Mouse (Mus musculus) forebrain, embryonic 10.5 days (tissue): ENCODE data around the gene Slc8b1. TPM values are rescaled to one million over a fixed set of nuclear protein-coding genes. Genes with fewer than 3 reads are reported as not detected.

Source experiments
- DNase-seq: peaks from one replicate; pipeline ENCODE4 v3.0.0-alpha.2; 2017; ENCODE audit warnings: low spot score; ENCODE audit errors: extremely low spot score
- H3K27ac ChIP-seq: fragments of 300-500 bp; sonication (generic); 2 replicates; pipeline ENCODE4 v1.5.1; 2016; ENCODE audit warnings: mild to moderate bottlenecking
- H3K27me3 ChIP-seq: fragments of 300-500 bp; sonication (generic); 2 replicates; pipeline ENCODE4 v1.6.1; 2016; ENCODE audit warnings: mild to moderate bottlenecking; ENCODE audit not compliant: poor library complexity, severe bottlenecking
- H3K36me3 ChIP-seq: fragments of 300-500 bp; sonication (generic); replicated peaks from 2 replicates; pipeline ENCODE4 v1.6.1; 2016; ENCODE audit warnings: mild to moderate bottlenecking, moderate library complexity
- H3K4me1 ChIP-seq: fragments of 300-500 bp; sonication (generic); 2 replicates; pipeline ENCODE4 v1.6.1; 2016
- H3K4me3 ChIP-seq: fragments of 300-500 bp; sonication (generic); 2 replicates; pipeline ENCODE4 v1.5.1; 2016; ENCODE audit warnings: mild to moderate bottlenecking, moderate library complexity
- H3K9me3 ChIP-seq: fragments of 300-500 bp; sonication (generic); 2 replicates; pipeline ENCODE4 v1.6.1; 2016; ENCODE audit warnings: mild to moderate bottlenecking, moderate library complexity
- WGBS: fragments of 180-500 bp; shearing (Covaris S2); methylation state at CpG from one replicate; pipeline ENCODE4 v1.1.7; 2016; 5-methylcytosine and 5-hydroxymethylcytosine counted together
- polyA plus RNA-seq: library from polyadenylated mRNA; unstranded; fragments of >200 nt; fragmentation: Nextera tagmentation; extraction: Ambion mirVana; gene quantifications from 2 replicates; pipeline ENCODE4 v1.2.1, GENCODE M21; 2016

Gene Slc8b1
- polyA plus RNA-seq, 1 experiment from 2014 or later, result 4.4 TPM

DNA sequence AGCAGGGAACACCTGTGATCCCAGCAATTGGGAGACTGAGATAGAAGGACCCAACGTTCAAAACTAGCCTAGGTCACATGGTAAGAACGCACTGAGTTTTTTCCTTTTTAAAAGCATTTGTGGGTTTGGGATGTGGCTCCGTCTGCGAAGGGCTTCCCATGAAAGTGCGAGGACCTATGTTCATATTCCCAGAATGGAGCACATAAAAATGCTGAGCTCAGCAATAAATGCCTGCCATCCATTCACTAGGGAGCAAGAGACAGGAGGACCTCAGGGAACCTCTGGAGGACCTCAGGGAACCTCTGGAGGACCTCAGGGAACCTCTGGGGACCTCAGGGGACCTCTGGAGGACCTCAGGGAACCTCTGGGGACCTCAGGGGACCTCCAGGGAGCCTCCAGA, 33.0 kb upstream of the Slc8b1 start:
- Histone ChIP-seq H3K27me3 (peaks cover 18% of the 10 kb centered on the region; the same call in 1 of the 2 replicates), H3K27ac (no peak overlapping the region), H3K4me3 (no peak overlapping the region), H3K9me3 (no peaks in the 10 kb centered on the region), H3K36me3 (no peaks in the 10 kb centered on the region), H3K4me1 (peaks cover 16% of the 10 kb centered on the region)
- 92% methylated on average over 5 of the region's 5 CpGs for WGBS
- DNase-seq, result no peak

DNA sequence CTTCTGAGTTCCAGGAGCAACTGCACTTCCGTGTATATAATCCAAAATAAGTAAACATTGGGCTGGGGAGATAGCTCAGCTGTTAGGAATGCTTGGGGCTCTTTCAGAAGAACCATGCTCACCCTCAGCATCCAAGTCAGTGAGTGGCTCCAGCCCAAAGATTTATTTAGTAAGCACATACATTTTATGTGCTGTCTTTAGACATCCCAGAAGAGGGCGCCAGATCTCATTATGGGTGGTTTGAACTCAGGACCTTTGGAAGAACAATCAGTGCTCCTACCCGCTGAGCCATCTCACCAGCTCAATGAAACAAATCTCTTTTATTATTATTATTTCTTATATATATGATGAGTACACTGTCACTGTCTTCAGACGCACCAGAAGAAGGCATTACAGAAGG, 31.4 kb upstream of the Slc8b1 start:
- peaks cover 16% of the 10 kb centered on the region for H3K4me1 ChIP-seq
- peaks cover 11% of the 10 kb centered on the region for H3K36me3 ChIP-seq
- DNase-seq, result no peak
- H3K9me3 ChIP-seq, result no peaks in the 10 kb centered on the region
- H3K27me3 ChIP-seq, result peaks cover 18% of the 10 kb centered on the region; the same call in 1 of the 2 replicates
- H3K4me3 ChIP-seq, result no peak overlapping the region
- H3K27ac ChIP-seq, result no peak overlapping the region
- WGBS, result 72% methylated on average over 4 of the region's 4 CpGs

DNA sequence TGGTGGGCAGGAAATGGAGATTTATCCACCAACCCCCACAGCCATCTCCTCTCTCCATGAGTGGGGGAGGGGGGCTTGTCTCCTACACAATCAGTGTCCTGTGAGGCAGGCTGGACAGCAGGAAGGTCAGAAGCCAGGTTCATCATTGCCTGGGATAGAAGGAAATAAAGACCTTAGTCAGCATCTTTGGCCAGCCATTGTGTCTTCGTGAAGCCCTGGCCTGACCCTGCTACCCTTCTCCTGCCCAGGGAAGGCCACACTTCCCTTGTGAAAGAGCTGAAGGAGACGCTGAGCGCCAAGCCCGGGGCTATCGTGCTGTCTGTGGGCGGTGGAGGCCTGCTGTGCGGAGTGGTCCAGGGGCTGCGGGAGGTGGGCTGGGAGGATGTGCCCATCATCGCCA, 29.8 kb upstream of the Slc8b1 start:
- Histone ChIP-seq H3K36me3 (peaks cover 28% of the 10 kb centered on the region), H3K27me3 (peaks cover 13% of the 10 kb centered on the region; the same call in 1 of the 2 replicates), H3K4me3 (no peak overlapping the region), H3K4me1 (peaks cover 12% of the 10 kb centered on the region), H3K27ac (no peak overlapping the region), H3K9me3 (no peaks in the 10 kb centered on the region)
- WGBS, result 79% methylated on average over 9 of the region's 9 CpGs
- no peak for DNase-seq

DNA sequence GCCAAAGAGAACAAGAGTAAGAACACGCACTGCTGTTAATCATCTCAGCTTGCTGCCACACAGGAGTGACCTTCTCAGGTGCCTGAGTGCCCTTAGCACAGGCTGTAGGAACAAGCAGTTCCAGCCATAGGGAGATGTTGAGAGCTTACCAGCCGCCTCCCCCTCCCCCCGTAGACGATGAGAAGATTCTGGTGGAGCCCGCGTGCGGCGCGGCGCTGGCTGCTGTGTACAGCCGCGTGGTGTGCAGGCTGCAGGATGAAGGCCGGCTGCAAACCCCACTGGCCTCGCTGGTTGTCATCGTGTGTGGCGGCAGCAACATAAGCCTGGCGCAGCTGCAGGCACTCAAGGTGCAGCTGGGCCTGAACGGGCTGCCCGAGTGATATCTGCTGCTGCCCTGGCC, 27.6 kb upstream of the Slc8b1 start:
- Histone ChIP-seq H3K36me3 (peaks cover 50% of the 10 kb centered on the region), H3K27me3 (no peaks in the 10 kb centered on the region), H3K27ac (no peak overlapping the region), H3K9me3 (no peaks in the 10 kb centered on the region), H3K4me1 (peaks cover 8% of the 10 kb centered on the region), H3K4me3 (no peak overlapping the region)
- WGBS, result 89% methylated on average over 19 of the region's 19 CpGs
- no peak for DNase-seq

DNA sequence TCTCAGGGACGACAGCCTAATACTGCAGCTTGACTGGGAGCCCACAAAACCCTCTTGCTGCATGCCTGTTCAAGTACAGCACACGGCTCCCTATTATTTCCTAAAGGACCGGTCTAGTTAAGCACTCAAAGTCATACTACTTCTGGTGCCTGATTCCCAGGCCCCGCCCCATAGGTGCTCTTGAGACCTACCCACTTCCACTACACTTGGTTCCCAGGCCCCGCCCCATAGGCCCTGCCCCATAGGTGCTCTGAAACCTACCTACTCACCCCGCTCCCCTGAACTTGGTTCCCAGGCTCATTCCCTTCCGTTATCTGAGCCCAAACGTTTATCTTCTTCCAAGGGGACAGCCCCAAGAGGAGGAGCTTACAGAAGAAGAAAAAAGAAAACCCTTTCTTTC, 23.1 kb upstream of the Slc8b1 start:
- Histone ChIP-seq H3K9me3 (no peaks in the 10 kb centered on the region), H3K27me3 (no peaks in the 10 kb centered on the region), H3K4me1 (no peaks in the 10 kb centered on the region), H3K4me3 (no peak overlapping the region), H3K36me3 (peaks cover 78% of the 10 kb centered on the region), H3K27ac (no peak overlapping the region)
- DNase-seq, result no peak
- 92% methylated on average over 8 of the region's 8 CpGs for WGBS

DNA sequence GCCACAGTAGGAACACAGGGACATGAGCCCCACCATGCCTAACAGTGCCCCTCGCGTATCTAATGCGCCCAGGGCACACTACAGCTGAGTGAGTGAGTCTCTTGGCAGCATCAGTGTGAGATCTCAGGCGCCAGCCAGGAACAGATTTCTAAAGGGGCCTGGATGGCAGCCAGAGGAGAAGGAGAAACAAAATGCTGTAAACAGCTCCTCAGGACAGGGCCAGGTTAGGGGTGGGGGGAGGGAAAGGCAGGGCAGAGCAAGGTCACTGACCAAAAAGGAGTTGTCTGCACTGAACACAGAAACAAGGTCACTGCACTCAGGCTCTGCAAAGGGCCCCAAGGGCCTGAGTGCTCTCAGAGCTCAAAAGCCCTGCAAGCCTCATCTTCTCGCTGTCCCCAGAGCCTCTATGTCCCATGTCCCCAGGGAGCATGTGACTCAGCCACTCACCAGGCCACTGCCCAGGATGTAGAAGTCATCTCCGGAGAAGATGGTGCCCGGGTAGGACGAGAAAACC, 20.2 kb upstream of the Slc8b1 start:
- H3K4me1 ChIP-seq, result no peaks in the 10 kb centered on the region
- H3K36me3 ChIP-seq, result peaks cover 79% of the 10 kb centered on the region

DNA sequence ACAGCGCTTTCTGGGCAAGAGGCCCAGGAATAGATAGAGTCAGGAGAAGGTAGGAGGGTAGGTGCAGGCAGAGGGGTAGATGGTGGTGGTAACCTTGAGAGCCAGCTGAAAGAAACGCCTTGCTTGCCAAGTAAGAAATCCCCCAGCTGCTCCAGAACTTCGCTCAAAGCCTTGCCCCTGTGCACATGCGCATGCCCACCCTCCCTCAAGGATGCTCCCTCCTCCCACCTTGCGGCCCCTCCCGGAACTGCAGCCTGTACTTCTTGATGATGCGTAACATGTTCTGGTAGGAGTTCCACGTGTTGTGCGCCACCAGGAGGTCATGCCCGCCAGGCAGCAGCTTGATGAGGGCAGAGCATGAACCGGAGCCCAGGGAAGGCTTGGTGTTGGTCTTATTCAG, 18.5 kb upstream of the Slc8b1 start:
- Histone ChIP-seq H3K27me3 (no peaks in the 10 kb centered on the region), H3K27ac (0 out of 2 replicates have a peak overlapping the region, but pooled peaks have one; percentile 3), H3K36me3 (peaks cover 74% of the 10 kb centered on the region), H3K4me1 (no peaks in the 10 kb centered on the region), H3K4me3 (no peak overlapping the region), H3K9me3 (no peaks in the 10 kb centered on the region)
- DNase-seq, result peak; percentile 54
- WGBS, result 75% methylated on average over 11 of the region's 11 CpGs

More for the DNA sequence above, 20.2 kb upstream of the Slc8b1 start:
- no peak overlapping the region for H3K4me3 ChIP-seq
- H3K27me3 ChIP-seq, result no peaks in the 10 kb centered on the region
- 89% methylated on average over 8 of the region's 8 CpGs for WGBS
- no peaks in the 10 kb centered on the region for H3K9me3 ChIP-seq
- no peak overlapping the region for H3K27ac ChIP-seq
- no peak for DNase-seq

DNA sequence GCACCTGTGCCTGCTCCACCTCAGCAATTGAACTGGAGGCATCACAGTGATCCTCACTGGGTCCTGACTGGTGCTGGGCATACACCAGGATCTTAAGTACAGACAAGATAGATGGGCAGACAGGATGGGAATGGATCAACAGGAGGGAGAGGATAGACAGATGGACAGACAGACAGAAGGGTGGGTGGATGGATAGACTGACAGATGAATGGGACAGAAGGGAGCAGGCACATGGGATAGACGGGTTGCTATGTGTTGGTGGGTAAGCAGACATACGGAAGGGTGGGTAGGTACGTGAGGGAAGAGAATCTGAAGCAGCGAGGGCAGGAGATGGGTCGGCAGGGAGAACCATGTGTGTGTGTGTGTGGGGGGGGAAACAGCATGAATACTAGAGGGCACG, 17.5 kb upstream of the Slc8b1 start:
- no peak overlapping the region for H3K4me3 ChIP-seq
- H3K4me1 ChIP-seq, result no peaks in the 10 kb centered on the region
- no peaks in the 10 kb centered on the region for H3K27me3 ChIP-seq
- H3K9me3 ChIP-seq, result no peaks in the 10 kb centered on the region
- 92% methylated on average over 6 of the region's 6 CpGs for WGBS
- peaks cover 73% of the 10 kb centered on the region for H3K36me3 ChIP-seq
- DNase-seq, result no peak
- no peak overlapping the region for H3K27ac ChIP-seq

DNA sequence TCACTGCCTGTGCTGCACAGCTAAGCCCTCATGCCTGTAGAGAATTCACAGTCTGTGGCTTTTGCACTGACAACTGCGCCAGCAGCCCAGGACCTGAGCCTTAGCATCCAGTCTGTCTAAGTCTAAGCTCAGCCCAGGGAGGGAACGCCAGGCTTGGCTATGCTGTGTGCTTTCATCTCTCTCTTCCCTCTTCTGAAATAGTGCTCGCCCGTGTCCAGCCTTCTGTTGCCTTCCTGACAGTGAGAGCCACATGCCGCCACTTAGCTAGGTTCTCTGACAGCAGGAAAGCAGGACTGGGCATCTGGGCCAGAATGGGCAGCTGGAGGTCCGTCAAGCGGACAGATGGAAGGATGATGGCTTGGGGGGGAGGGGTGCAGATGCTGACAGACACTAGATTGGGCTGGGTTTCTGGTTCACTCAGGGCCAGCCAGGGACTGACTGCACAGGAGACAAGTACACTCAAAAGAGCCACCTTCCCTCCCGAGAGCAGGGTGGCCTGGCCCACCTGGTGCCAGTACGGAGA, 17.0 kb upstream of the Slc8b1 start:
- Histone ChIP-seq H3K36me3 (peaks cover 73% of the 10 kb centered on the region), H3K4me3 (no peak overlapping the region), H3K27ac (no peak overlapping the region), H3K4me1 (no peaks in the 10 kb centered on the region), H3K9me3 (no peaks in the 10 kb centered on the region), H3K27me3 (no peaks in the 10 kb centered on the region)
- 90% methylated on average over 9 of the region's 9 CpGs for WGBS
- DNase-seq, result no peak

DNA sequence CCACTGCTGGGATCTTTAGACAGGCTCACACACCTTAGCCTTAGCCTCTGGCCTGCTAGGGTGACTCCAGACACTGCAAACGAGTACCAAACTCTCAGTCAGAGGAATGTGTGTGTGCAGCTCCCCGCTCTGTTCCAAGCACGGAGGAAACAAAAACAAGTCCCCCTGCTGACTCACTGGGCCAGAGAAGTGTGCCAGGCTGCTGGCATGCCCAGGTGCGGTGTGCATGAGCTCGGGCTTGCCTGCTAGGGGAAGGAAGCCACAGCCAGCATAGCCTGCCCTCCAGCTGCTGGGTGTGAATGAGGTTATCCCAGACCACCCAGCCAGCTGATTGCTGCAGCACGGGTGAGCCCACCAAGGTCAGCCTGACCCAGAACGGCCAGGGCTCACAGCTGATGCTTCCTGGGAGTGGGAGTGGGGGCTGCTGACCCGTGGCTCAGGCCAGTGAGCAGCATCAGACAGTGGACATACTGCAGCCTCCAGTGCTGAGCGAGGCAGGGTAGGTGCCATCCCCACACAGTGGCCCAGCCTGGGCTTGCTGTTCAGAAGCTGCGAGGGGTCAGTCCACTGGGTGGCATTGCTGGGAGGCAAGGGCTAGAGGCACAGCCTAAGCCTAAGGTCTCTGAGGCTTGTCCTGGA, 15.8 kb upstream of the Slc8b1 start:
- no peaks in the 10 kb centered on the region for H3K9me3 ChIP-seq
- DNase-seq, result no peak
- H3K4me3 ChIP-seq, result no peak overlapping the region
- H3K27me3 ChIP-seq, result no peaks in the 10 kb centered on the region
- WGBS, result 82% methylated on average over 10 of the region's 10 CpGs
- no peak overlapping the region for H3K27ac ChIP-seq
- peaks cover 70% of the 10 kb centered on the region for H3K36me3 ChIP-seq
- no peaks in the 10 kb centered on the region for H3K4me1 ChIP-seq

DNA sequence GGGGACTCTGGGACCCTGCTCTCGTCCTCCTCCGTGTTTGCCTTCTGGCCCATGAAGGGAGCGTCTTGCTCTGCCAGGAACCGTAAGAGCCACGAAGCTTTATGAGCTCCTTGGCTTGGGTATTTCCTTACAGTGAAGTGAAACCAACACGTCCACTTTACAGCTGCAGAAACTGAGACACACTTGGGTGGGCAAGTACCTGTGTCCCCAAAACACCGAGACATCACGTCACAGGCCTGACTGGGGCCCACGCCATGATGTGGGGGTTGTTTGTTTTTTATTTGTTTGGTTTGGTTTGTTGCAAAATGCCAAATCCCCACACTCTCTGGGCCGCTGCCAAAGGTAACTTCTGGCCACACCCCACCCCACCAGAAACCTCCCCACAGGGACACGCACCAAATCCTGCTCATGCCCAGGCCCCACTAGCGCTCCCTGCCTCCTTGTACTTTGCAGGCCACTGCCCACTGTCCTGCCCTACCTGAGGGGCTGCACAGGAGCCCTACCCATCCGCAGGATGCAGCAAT, 15.2 kb upstream of the Slc8b1 start:
- Histone ChIP-seq H3K9me3 (no peaks in the 10 kb centered on the region), H3K4me3 (no peak overlapping the region), H3K27me3 (no peaks in the 10 kb centered on the region), H3K36me3 (peaks cover 65% of the 10 kb centered on the region), H3K4me1 (no peaks in the 10 kb centered on the region), H3K27ac (no peak overlapping the region)
- WGBS, result 91% methylated on average over 13 of the region's 13 CpGs
- no peak for DNase-seq

DNA sequence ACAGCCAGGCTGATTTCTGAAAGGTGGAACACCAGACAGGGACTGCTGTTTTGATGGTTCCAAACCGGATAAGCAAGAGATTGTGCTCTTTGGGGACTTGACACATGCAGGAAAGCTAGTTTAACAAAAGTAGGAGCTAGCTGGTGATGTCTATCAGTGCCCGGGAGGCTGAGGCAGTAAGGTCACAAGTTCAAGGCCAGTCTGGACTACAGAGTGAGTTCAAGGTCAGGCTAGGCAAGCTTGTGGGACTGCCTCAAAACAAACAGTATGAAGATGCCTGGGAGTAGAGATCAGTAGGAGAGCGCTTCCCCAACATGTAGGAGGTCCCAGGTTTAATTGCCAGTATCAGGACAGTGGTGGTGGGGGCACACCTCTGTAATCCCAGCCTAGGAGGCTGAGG, 13.9 kb upstream of the Slc8b1 start:
- peaks cover 7% of the 10 kb centered on the region for H3K4me1 ChIP-seq
- no peaks in the 10 kb centered on the region for H3K27me3 ChIP-seq
- no peak for DNase-seq
- H3K36me3 ChIP-seq, result peaks cover 57% of the 10 kb centered on the region
- no peak overlapping the region for H3K4me3 ChIP-seq
- 93% methylated on average over 3 of the region's 3 CpGs for WGBS
- H3K9me3 ChIP-seq, result no peaks in the 10 kb centered on the region
- H3K27ac ChIP-seq, result no peak overlapping the region

DNA sequence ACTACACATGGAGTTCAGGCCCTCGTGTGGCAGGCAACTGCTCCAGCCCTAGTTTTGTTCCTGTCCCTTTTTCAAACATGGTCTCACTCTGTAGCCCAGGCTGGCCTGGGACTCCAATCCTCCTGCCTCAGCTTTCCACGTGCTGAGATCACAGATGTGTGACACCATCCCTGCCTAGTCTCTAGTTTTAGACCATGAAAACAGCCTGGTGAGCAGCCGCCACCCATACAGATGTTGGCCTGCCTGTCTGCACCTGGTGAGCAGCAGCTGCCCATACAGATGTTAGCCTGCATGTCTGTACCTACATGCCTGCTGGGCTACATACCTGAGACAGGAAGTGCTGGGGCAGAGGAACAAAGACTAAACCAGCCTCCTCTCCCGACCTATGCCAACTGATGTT, 11.8 kb upstream of the Slc8b1 start:
- Histone ChIP-seq H3K27me3 (no peaks in the 10 kb centered on the region), H3K9me3 (no peaks in the 10 kb centered on the region), H3K27ac (no peak overlapping the region), H3K4me3 (no peak overlapping the region), H3K4me1 (peaks cover 19% of the 10 kb centered on the region), H3K36me3 (peaks cover 36% of the 10 kb centered on the region)
- no peak for DNase-seq
- 85% methylated on average over 4 of the region's 4 CpGs for WGBS
